Mouse (Mus musculus) cerebellum, postnatal 4 days (tissue): ENCODE results near the gene Blvra.
"Not testable (repeated sequence)": the region's sequence is repeated elsewhere in the genome, so short reads cannot be mapped to it uniquely, and the experiment has no call there.

Source experiments
- DNase-seq, 2 experiments: peaks; one replicate each; pipeline ENCODE4 v3.0.0; 2022; ENCODE audit warnings: low spot score in 2 of 2, mixed read lengths in 1 of 2

Blvra gene

DNA sequence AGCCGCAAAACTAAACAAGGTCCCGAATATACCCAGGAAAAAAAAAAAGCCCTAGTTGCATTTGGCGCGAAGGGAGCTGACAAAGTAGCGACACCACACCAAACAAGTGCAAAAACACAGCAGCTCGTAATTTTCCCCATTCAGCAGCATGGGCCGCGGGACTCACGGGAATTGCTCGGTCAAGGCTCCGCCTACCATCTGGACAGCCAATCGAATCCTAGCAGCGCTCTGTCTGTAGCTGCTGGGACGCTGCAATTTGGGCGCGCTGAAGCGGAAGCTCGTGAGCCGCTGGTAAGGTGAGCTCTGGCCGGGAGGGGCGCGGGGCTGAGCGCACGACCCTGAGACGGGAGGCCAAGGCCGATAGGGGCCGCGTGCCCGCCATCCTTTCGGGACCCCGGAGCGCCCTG, at the start of gene Blvra:
Gene Blvra (plus strand): TSS at position 231 of the 407 bp plus-strand sequence.
- DNase-seq = peak; percentile 57 to 85

DNA sequence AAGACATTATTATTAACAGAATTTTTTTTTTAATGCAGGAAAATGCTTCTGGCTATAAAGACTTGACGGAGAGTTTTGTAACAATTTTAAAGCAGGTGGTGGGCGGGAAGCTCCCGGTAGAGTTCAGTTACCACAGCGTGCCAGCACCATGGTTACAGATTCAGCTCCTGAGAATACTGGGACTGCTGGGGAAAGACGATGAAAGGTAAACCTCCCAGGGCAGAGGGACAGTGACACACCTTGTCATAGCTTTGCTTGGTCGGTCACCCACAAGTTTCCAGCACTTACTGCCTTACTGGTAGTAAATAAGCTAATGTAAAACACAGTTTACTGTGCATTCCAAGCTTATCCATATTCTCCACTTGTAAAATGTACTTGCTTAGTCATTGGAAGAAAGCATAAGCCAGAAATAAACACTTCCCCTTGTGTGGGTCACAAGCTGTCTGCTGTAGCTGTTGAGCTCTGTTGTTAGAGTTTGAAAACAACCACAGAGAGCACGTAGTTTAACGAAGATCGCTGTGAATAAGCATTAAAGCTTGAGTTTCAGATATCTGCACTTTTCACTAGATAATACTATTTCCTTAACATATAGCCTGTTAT, 35.4 kb upstream of the Blvra start:
- no peak for DNase-seq

DNA sequence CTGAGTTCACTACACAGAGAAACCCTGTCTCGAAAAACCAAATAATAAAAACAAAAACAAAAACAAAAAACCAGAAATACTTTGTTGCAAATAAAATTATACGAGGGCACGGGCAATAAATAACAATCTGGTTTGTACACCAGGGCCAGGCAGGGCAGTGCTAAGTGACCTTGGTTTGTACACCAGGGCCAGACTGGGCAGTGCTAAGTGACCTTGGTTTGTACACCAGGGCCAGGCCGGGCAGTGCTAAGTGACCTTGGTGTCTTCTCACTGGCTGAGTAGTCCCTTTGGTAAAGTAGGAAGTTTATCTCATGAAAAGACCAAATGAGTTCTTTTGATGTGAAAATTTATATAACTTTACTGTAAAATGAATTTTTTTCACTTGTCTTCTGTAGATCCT, 33.2 kb upstream of the Blvra start:
- no peak for DNase-seq

- DNase-seq = no peak
These were observed 9.0 kb upstream of the Blvra start for GRCm38 (mm10) chr2:127061471-127061870.

DNA sequence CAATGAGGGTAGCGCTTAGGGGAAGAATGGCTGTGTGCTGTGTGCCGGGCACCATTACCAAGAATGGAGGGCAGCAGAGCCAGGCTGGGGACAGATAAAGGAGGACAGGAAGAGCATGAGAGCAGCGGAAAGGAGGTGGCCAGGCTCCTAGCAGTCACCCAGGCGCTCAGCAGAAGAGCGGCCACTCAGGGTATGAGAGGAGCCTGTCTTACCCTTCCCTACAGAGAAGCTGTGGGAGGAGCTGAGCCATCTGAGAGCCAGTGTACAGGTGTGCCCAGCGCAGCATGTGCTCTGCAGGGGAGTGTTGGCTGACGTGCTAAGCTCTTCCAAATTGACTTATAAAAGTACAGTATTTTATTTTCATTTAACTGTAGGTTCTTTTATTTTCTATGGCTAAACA, 1.7 kb upstream of the Blvra start:
- no peak for DNase-seq

- no peak for DNase-seq
These were observed 557 bp upstream of the Blvra start for GRCm38 (mm10) chr2:127069781-127070434.

- no peak for DNase-seq
These were observed 414 bp downstream of the Blvra start for GRCm38 (mm10) chr2:127070879-127071278.

GRCm38 (mm10) chr2:127074116-127074515, 3.7 kb downstream of the Blvra start:
- DNase-seq = no peak

DNA sequence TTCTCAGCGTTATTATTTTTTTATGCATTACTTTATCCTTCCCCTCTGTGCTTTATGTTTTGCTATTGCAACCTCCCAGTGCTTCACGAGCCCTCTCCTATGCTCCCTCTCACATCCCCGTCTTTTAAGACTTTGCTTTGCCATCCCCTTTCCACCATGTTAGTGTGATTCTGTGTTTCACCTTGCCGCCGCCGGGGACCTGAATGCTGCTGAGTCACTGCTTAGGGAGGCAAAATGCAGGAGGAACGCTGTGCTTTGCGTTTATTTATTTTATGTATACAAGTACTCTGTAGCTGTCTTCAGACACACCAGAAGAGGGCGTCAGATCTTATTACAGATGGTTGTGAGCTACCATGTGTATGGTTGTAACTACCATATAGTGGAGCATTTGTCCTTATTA, 7.1 kb downstream of the Blvra start:
- no peak for DNase-seq

DNA sequence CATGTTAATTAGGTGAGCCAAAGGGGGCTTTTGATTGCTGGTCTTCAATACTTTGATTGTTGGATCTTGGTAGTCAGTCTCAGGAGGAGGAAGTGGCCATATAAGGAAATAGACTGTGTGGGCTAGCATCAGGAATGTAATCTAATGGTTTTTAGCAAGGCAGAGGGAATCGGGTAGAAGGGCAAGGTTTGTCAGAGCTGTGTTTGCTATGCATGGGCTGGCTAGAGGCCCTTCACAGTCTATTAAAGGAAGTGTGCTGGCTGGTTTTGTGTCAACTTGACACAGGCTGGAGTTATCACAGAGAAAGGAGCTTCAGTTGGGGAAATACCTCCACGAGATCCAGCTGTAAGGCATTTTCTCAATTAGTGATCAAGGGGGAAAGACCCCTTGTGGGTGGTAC, 8.6 kb downstream of the Blvra start:
- not testable (repeated sequence) for DNase-seq

DNA sequence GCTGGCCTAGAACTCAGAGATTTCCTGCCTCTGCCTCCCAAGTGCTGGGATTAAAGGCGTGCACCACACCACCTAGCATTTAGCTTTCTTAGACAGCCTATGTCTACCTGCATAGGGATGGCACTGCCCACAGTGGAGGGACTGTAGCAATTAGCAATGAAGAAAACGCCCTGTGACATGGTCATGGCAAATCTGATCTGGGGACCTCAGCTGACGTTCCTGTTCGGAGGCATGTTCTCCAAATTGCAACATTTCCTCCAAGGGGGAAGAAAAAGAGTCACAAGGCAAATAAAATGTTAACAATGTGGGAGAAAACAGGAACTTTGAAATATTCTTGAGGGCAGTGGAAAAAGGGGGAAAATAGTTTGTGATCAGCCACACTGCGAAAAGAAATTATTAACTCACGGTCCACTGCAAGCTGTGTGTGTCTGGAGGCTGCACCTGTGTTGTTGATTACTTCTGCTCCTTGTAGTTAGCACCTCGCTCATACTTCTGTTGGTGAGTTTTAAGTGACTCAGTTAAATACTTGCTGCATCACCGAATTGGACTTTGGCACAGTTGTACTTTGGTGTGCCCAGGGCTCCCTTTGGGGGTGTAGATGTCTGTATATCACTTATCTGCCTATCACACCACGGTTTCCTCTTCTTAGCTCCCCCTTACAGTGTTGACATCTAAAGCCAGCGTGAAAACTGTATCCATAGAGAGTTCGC, 9.6 kb downstream of the Blvra start:
- no peak for DNase-seq

GRCm38 (mm10) chr2:127080591-127081218, 10.2 kb downstream of the Blvra start:
- DNase-seq = no peak

DNA sequence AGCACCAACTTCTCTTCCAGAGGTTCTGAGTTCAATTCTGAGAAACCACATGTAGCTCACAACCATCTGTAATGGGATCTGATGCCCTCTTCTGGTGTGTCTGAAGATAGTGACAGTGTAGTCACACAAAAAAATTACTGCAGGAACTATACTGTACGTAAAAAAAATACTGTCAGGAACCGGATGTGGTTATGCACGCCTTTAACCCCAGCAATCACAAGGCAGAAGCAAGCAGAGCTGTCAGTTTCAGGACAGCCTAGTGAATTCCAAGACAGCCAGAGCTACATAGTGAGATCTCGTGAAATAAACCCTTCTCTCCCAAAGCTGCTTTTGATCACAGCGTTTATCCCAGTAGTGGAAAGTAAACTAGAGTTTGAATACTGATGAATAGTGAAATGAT, 15.8 kb downstream of the Blvra start:
- DNase-seq = no peak

- DNase-seq = not testable (repeated sequence)
These were observed 19.7 kb downstream of the Blvra start for GRCm38 (mm10) chr2:127090151-127090550.

DNA sequence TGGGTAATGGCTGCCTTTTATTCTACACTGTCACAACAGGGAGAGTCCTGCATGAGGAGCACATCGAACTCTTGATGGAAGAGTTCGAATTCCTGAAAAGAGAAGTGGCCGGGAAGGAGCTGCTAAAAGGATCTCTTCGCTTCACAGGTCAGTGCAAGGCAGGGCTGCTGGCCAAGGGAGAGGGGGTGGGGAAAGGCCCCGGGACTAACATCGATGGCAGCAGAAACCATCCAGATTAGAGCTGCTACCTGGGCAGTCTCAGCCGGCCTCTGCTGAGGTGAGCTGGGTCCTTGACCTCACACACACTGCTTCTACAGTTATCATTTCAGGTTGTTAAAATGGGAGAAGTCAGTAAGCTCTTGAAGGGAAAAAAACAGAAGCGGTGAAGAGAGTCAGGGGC, 21.5 kb downstream of the Blvra start:
- no peak for DNase-seq

DNA sequence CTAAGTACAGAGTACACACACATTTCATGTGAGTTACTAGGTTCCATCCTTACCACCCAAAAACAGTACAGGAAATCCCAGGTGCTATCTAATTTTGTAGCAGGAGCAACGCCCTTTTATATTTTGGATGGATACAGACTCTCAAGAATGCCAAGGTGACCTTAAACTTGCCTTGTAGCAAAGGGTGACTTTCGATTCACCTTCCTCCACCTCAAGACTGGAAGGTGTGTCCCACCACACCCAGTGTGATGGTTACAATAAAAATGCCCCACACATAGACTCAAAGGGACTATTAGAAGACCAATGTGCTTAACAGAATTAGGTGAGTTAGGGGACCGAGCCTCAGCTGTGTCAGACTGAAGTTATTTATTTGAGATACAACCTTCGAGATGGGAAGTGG, 38.5 kb downstream of the Blvra start:
- DNase-seq = no peak

DNA sequence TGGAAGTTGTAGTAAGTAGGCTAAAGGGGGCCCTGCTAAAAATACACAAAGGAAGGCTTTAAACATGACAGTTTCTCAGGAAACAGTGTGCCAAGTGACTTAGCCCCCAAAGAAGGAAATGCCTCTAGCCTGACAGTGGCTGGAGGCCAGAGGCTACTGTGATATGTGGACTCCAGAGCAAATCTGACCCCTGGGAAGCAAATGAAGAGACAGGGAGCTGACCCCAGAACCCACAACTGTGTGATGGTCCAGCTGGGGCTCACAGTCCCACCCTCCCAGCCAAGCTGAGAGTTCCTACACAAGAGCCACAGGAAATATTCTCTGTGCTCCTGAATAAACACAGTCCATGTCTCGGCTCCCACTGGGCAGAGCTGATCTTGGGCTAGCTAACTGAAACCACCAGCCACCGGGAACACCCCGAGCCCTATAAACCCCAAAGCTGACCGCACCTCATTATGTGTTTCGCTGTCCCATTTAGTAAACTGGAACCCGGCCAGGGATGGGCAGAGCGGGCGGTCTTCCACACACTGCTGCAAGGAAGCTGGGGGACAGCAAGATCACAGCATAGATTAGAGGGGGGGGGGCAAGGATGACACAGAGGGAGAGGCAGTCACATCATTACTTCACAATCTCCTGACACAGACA, 51.2 kb downstream of the Blvra start:
- no peak for DNase-seq

GRCm38 (mm10) chr2:127128926-127129325, 58.5 kb downstream of the Blvra start:
- DNase-seq = no peak

DNA sequence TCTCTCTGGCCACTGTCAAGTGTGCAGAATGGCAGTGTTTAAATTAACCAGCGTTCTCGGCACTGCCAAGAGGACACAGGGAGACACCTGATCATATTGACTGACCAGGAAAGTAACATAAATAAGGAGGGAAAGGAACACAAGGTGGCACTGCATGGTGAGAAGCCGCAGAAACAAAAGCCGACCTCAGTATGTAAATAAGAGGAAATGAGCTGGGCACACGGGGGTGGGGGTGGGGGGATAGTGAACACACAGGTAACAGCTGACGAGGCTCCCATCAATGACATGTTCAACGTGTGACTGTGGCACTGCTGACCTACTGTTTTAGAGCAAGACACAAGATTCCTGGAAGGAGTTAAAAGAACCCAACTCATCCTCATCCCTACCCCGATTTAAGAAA, 60.9 kb downstream of the Blvra start:
- no peak for DNase-seq

DNA sequence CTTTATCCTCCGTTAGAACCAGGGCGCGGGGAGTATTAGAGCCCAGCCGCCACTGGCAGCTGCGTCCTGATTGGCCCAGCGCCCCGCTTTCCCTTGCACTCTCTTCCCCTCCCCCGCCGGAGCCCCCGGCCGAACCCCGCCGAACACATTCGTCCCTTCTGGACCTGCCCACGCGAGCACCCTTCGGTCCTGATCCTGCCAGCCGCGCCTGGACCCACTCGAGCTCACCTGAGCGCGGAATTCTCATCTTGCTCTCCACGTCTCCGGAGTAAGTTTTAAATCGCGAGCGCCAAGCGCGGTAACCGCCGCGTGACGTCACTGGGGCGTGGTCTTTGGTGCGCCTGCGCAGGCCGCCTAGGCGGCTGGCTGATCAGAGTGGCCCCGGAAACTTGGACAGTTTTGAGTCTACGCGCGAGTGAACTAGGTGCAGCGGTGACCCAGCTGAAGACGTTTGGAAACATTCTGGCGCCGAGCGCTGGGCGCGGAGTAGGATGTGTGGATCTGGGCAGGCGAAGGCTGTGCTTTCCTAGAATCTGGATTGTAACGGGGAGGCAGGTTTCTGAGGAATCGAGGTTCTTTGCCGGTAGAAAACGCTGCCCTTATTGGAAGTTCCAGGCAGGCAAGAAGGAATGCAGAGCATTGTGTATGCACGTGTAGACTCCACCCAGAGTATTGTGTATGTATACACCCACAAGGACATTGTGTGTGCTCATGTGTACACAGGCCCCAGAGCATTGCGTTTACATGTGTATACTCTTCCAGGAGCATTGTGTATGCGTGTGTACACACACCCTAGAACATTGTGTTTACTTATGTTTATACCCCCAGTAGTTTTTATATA, 63.4 kb downstream of the Blvra start, which contains the start of gene Ncaph:
Gene Ncaph (minus strand): TSS at position 334 of the 841 bp plus-strand sequence.
- peak; percentile 88 to 93 for DNase-seq

DNA sequence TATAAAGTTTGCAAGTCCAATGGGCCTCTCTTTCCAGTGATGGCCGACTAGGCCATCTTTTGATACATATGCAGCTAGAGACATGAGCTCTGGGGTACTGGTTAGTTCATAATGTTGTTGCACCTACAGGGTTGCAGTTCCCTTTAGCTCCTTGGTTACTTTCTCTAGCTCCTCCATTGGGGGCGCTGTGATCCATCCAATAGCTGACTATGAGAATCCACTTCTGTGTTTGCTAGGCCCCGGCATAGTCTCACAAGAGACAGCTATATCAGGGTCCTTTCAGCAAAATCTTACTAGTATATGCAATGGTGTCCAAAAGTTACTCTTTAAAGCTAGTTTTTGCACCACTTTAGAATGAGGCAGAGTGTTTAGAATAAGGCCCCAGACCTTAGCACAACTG, 64.8 kb downstream of the Blvra start:
- DNase-seq = not testable (repeated sequence)
